Mouse (Mus musculus) yolk sac, embryonic 10.5 days (tissue): ENCODE measurements around the gene Cybrd1.

ENCODE experiments used
- DNase-seq: peaks from one replicate; pipeline ENCODE4 v3.0.0-alpha.2; 2017; ENCODE audit warnings: low spot score

The Cybrd1 gene

GRCm38 (mm10) chr2:71117797-71118708 lies at the start of gene Cybrd1:
Gene Cybrd1 (plus strand): TSS chr2:71117923.
- DNase-seq = no peak

- DNase-seq = no peak
These were observed 46.1 kb upstream of the Cybrd1 start for GRCm38 (mm10) chr2:71071601-71072000.

GRCm38 (mm10) chr2:71073330-71073729 lies 44.4 kb upstream of the Cybrd1 start:
- no peak for DNase-seq

GRCm38 (mm10) chr2:71073828-71074227 lies 43.9 kb upstream of the Cybrd1 start:
- DNase-seq = no peak

- no peak for DNase-seq
These were observed 35.3 kb upstream of the Cybrd1 start for GRCm38 (mm10) chr2:71082416-71082815.

GRCm38 (mm10) chr2:71083454-71084193 lies 34.1 kb upstream of the Cybrd1 start:
- no peak for DNase-seq

- DNase-seq = no peak
These were observed 28.0 kb upstream of the Cybrd1 start for GRCm38 (mm10) chr2:71089766-71090165.

GRCm38 (mm10) chr2:71090660-71091445 lies 26.9 kb upstream of the Cybrd1 start:
- no peak for DNase-seq

GRCm38 (mm10) chr2:71096170-71096569 lies 21.6 kb upstream of the Cybrd1 start:
- DNase-seq = no peak

- DNase-seq = no peak
These were observed 15.0 kb upstream of the Cybrd1 start for GRCm38 (mm10) chr2:71102621-71103291.

GRCm38 (mm10) chr2:71103292-71103680 lies 14.4 kb upstream of the Cybrd1 start:
- no peak for DNase-seq

GRCm38 (mm10) chr2:71104696-71105095 lies 13.0 kb upstream of the Cybrd1 start:
- no peak for DNase-seq

- DNase-seq = no peak
These were observed 12.1 kb upstream of the Cybrd1 start for GRCm38 (mm10) chr2:71105469-71106215.

GRCm38 (mm10) chr2:71107225-71107624 lies 10.5 kb upstream of the Cybrd1 start:
- no peak for DNase-seq

GRCm38 (mm10) chr2:71108541-71108940 lies 9.2 kb upstream of the Cybrd1 start:
- no peak for DNase-seq

GRCm38 (mm10) chr2:71113489-71114171 lies 4.1 kb upstream of the Cybrd1 start:
- no peak for DNase-seq

GRCm38 (mm10) chr2:71116151-71116550 lies 1.6 kb upstream of the Cybrd1 start:
- no peak for DNase-seq

- no peak for DNase-seq
These were observed 3.1 kb downstream of the Cybrd1 start for GRCm38 (mm10) chr2:71120844-71121243.

- no peak for DNase-seq
These were observed 3.7 kb downstream of the Cybrd1 start for GRCm38 (mm10) chr2:71121406-71121805.

- no peak for DNase-seq
These were observed 4.7 kb downstream of the Cybrd1 start for GRCm38 (mm10) chr2:71122268-71123029.
